ENCODE assay signal across 8 mouse cellular contexts in genomic region chr8:71671549-71671965, GRCm38 (mm10). TPM values are rescaled to one million over a fixed set of nuclear protein-coding genes. Genes with fewer than 3 reads are reported as not detected.
DNase-seq lines count a peak whose midpoint lies in the region; ATAC-seq and TF ChIP-seq lines count a peak whose summit lies in the region.

TSS of gene Unc13a (minus strand) at chr8:71671757.

- peak within 1 kb of the TSS; percentile 95 for H3K4me2 ChIP-seq in forebrain, embryonic 15.5 days (replicated peaks)
- H3K4me2 ChIP-seq in neural tube, embryonic 14.5 days (ENCODE audit: low read depth, low read length), result peak within 1 kb of the TSS; percentile 82

- H3K4me1 ChIP-seq in forebrain, embryonic 15.5 days, result peaks cover 58% of the 10 kb centered on the region
- peaks cover 26% of the 10 kb centered on the region for H3K4me1 ChIP-seq in neural tube, embryonic 14.5 days (ENCODE audit: control insufficient read depth, insufficient read depth, low read length)
- H3K4me1 ChIP-seq in testis, adult 2 months (ENCODE audit: control insufficient read depth, insufficient read depth, low read length), result peaks cover 16% of the 10 kb centered on the region

- peak within 1 kb of the TSS; percentile 71 for H3K4me3 ChIP-seq in forebrain, embryonic 15.5 days
- peak within 1 kb of the TSS; percentile 82 for H3K4me3 ChIP-seq in neural tube, embryonic 14.5 days (ENCODE audit: low read depth, low read length)
- peak within 1 kb of the TSS; percentile 67 for H3K4me3 ChIP-seq in testis, adult 2 months (ENCODE audit: control insufficient read depth, low read depth, low read length)

- H3K27me3 ChIP-seq in forebrain, embryonic 15.5 days, result peaks cover 10% of the 10 kb centered on the region
- no peaks in the 10 kb centered on the region for H3K27me3 ChIP-seq in neural tube, embryonic 14.5 days (ENCODE audit: control insufficient read depth, insufficient read depth, low read length)
- H3K27me3 ChIP-seq in testis, adult 2 months (ENCODE audit: control insufficient read depth, insufficient read depth, low read length), result no peaks in the 10 kb centered on the region

- intact Hi-C loops in heart, postnatal 25 days (cut with DNase I), result no loop called here

- no peaks in the 10 kb centered on the region for H3K36me3 ChIP-seq in forebrain, embryonic 15.5 days
- H3K36me3 ChIP-seq in neural tube, embryonic 14.5 days (ENCODE audit: control insufficient read depth, insufficient read depth, low read length), result no peaks in the 10 kb centered on the region
- H3K36me3 ChIP-seq in testis, adult 2 months (ENCODE audit: control insufficient read depth, insufficient read depth, low read length), result no peaks in the 10 kb centered on the region

- no peak for TF ChIP-seq CTCF in testis, adult 2 months (IDR thresholded peaks at IDR 0.05; ENCODE audit: control insufficient read depth, insufficient read depth, insufficient replicate concordance, low read depth, low read length)

- H3K9ac ChIP-seq in forebrain, embryonic 15.5 days (replicated peaks), result peak within 1 kb of the TSS; percentile 64
- peak within 1 kb of the TSS; percentile 79 for H3K9ac ChIP-seq in neural tube, embryonic 14.5 days (replicated peaks; ENCODE audit: low read depth, low read length)

- ATAC-seq in forebrain, embryonic 15.5 days (replicated peaks), result peak; percentile 71
- peak; percentile 75 for ATAC-seq in neural tube, embryonic 14.5 days (ENCODE audit: low read depth)

- H3K27ac ChIP-seq in forebrain, embryonic 15.5 days (replicated peaks), result peak within 1 kb of the TSS; percentile 90
- H3K27ac ChIP-seq in neural tube, embryonic 14.5 days (ENCODE audit: low read depth, low read length), result peak within 1 kb of the TSS; percentile 90
- H3K27ac ChIP-seq in testis, adult 2 months (ENCODE audit: control insufficient read depth, insufficient read depth, low read depth, low read length), result no peak within 1 kb of the TSS

- WGBS in forebrain, embryonic 15.5 days, result under 1% methylated on average over 42 of the region's 42 CpGs
- 0% methylated on average over 42 of the region's 42 CpGs for WGBS in neural tube, embryonic 14.5 days

- peak; percentile 93 for DNase-seq in ES-CJ7 (ENCODE audit: low read depth, low spot score)
- peak; percentile 92 for DNase-seq in cerebellum, adult 11 months
- DNase-seq in heart, postnatal 25 days (ENCODE audit: low spot score), result peak; percentile 74
- peak; percentile 86 to 95 for DNase-seq in layer of hippocampus, adult 18-20 months (ENCODE audit: low spot score in 2 of 2)
- peak; percentile 82 to 84 for DNase-seq in lung, adult 18-20 months

- no peak for TF ChIP-seq POLR2A in testis, adult 2 months (IDR thresholded peaks at IDR 0.05; ENCODE audit: control insufficient read depth, low read depth, low read length)

- no peaks in the 10 kb centered on the region for H3K9me3 ChIP-seq in forebrain, embryonic 15.5 days
- H3K9me3 ChIP-seq in neural tube, embryonic 14.5 days (ENCODE audit: control insufficient read depth, low read length), result no peaks in the 10 kb centered on the region

RNA-seq across cellular contexts. Expression of gene Unc13a, which starts in this region (rescaled TPM):
- 23.3 and 23.6 TPM in 2 replicates for polyA plus RNA-seq in forebrain, embryonic 15.5 days (2015; fragmentation: Nextera tagmentation; extraction: Ambion mirVana)
- total RNA-seq in heart, postnatal 25 days (2021), result under 1 TPM; 0.73 to 0.83 TPM
- total RNA-seq in layer of hippocampus, adult 18-20 months (2021), result 100 to 1,000 TPM; 226 to 246 TPM
- polyA plus RNA-seq in neural tube, embryonic 14.5 days (2014; fragmentation: Nextera tagmentation; extraction: Ambion mirVana), result 17.8 and 20.6 TPM in 2 replicates
- 0.28 and 0.33 TPM in 2 replicates for polyA plus RNA-seq in testis, adult 2 months (2012; rRNA removed)

Comparison
In these comparisons a context has a peak if more than half of its experiments do, and no peak if none do; other contexts are left out.
1. RNA of gene Unc13a (total RNA-seq): 226 to 246 TPM in layer of hippocampus, adult 18-20 months; 0.73 to 0.83 TPM in heart, postnatal 25 days; every median in the first group is over 100 times any median in the second.
2. RNA of gene Unc13a (polyA plus RNA-seq): 23.3 to 23.6 TPM in forebrain, embryonic 15.5 days and 17.8 to 20.6 TPM in neural tube, embryonic 14.5 days; 0.28 to 0.33 TPM in testis, adult 2 months; every median in the first group is over 10 times any median in the second.
3. Peak in DNase-seq in heart, postnatal 25 days; RNA of the gene not detected or under 1 TPM.
4. Peak in every context shown above with its lines, with median percentiles within 50 percentile points of each other: DNase-seq and H3K4me3 ChIP-seq.